Mouse (Mus musculus) ES-Bruce4 (cell line): Measurements from ENCODE around the gene Rbms3. TPM values are rescaled to one million over a fixed set of nuclear protein-coding genes. Genes with fewer than 3 reads are reported as not detected.

Experiments
- H3K27ac ChIP-seq: 2 replicates; pipeline ENCODE4 v1.5.1; 2012; ENCODE audit warnings: low read length, inconsistent platforms; ENCODE audit not compliant: insufficient read depth
- H3K27me3 ChIP-seq: 2 replicates; pipeline ENCODE4 v1.6.1; 2012; ENCODE audit warnings: mild to moderate bottlenecking, low read length, inconsistent platforms; ENCODE audit not compliant: control insufficient read depth, poor library complexity, insufficient read depth, severe bottlenecking
- H3K36me3 ChIP-seq: 2 replicates; pipeline ENCODE4 v1.6.1; 2012; ENCODE audit warnings: inconsistent platforms, mild to moderate bottlenecking, low read length, moderate library complexity; ENCODE audit not compliant: control insufficient read depth, poor library complexity, insufficient read depth, severe bottlenecking
- H3K4me1 ChIP-seq: one replicate; pipeline ENCODE4 v1.8.1; 2011; ENCODE audit warnings: low read length; ENCODE audit not compliant: control insufficient read depth, insufficient read depth
- H3K4me3 ChIP-seq: 2 replicates; pipeline ENCODE4 v1.5.1; 2011; ENCODE audit warnings: low read depth, mild to moderate bottlenecking, low read length
- H3K9ac ChIP-seq: 2 replicates; pipeline ENCODE4 v1.6.1; 2012; ENCODE audit warnings: low read depth, mild to moderate bottlenecking, inconsistent platforms; ENCODE audit not compliant: poor library complexity, severe bottlenecking
- H3K9me3 ChIP-seq: replicated peaks from 2 replicates; pipeline ENCODE4 v1.6.1; 2012; ENCODE audit warnings: mild to moderate bottlenecking, low read length, inconsistent platforms; ENCODE audit not compliant: control insufficient read depth, poor library complexity, insufficient read depth, severe bottlenecking
- CTCF ChIP-seq: IDR thresholded peaks from one replicate; pipeline ENCODE4 v1.8.1; 2011; ENCODE audit warnings: low read depth, low read length
- EP300 ChIP-seq: IDR thresholded peaks from 2 replicates; pipeline ENCODE4 v1.6.1; 2011; ENCODE audit warnings: low read depth, low read length; ENCODE audit not compliant: insufficient read depth
- POLR2A ChIP-seq: IDR thresholded peaks from one replicate; pipeline ENCODE4 v1.8.1; 2011; ENCODE audit warnings: low read length; ENCODE audit not compliant: insufficient read depth
- polyA plus RNA-seq: library from polyadenylated mRNA; stranded (reverse); fragments of >200 nt; gene quantifications from 2 replicates; pipeline ENCODE4 v1.2.4, GENCODE M21; 2011; ENCODE audit warnings: low read depth; ENCODE audit not compliant: missing spikeins, insufficient read depth, insufficient read length

The Rbms3 gene
- polyA plus RNA-seq, 1 experiment: 1.8 TPM

DNA sequence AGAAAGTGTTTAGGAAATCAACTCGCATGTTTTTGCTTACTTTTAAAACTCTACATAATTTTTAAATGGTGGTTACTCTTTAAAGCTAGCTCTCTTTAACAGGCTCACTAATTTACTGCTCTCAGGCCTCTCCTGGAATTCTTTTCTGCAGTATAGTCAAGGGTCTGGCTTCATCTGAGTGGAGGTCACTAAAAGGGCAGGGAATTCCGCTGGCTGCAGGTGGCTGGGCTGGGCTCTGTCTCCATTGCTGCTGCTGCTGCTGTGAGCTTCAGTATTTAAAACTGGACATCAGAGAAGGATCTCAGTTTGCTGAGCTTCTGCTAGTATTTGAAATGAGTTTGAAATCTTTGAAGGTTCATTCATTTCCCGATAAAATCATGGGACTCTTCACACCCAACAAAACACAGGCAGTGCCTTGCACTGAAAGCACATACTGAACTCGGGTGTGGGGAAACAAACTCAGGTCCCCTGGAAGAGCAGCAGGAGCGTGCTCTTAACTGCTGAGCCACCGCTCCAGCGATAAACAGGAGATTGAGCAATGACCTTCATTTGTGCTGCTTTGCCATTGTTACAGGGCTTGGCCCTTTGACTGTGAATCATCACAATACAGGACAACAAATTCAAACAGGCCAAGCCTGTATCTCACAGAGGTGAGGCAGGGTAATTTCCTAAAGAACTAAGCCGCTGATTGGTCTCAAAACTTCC is 990.0 kb downstream of the Rbms3 start:
- Histone ChIP-seq H3K27ac (peak overlapping the region; percentile 75), H3K27me3 (no peaks in the 10 kb centered on the region), H3K4me1 (no peaks in the 10 kb centered on the region), H3K9ac (no peak overlapping the region), H3K36me3 (no peaks in the 10 kb centered on the region), H3K9me3 (no peaks in the 10 kb centered on the region), H3K4me3 (no peak overlapping the region)
- no peak for TF ChIP-seq CTCF
- TF ChIP-seq EP300: peak; percentile 42

- Histone ChIP-seq H3K4me1 (no peaks in the 10 kb centered on the region), H3K36me3 (no peaks in the 10 kb centered on the region), H3K27ac (no peak overlapping the region), H3K4me3 (no peak overlapping the region), H3K9ac (no peak overlapping the region), H3K9me3 (no peaks in the 10 kb centered on the region), H3K27me3 (no peaks in the 10 kb centered on the region)
- TF ChIP-seq EP300 (no peak), CTCF (no peak), POLR2A (no peak)
Measured at GRCm38 (mm10) chr9:116633786-116634185, 995.9 kb downstream of the Rbms3 start.

- H3K27ac ChIP-seq: no peak overlapping the region
- no peaks in the 10 kb centered on the region for H3K9me3 ChIP-seq
- no peaks in the 10 kb centered on the region for H3K4me1 ChIP-seq
- H3K4me3 ChIP-seq: no peak overlapping the region
- H3K27me3 ChIP-seq: no peaks in the 10 kb centered on the region
- TF ChIP-seq POLR2A: no peak
- TF ChIP-seq CTCF: no peak
- TF ChIP-seq EP300: no peak
- no peak overlapping the region for H3K9ac ChIP-seq
- H3K36me3 ChIP-seq: no peaks in the 10 kb centered on the region
Measured at GRCm38 (mm10) chr9:116633075-116633474, 996.6 kb downstream of the Rbms3 start.

- Histone ChIP-seq H3K4me3 (no peak overlapping the region), H3K9me3 (no peaks in the 10 kb centered on the region), H3K27me3 (no peaks in the 10 kb centered on the region), H3K9ac (no peak overlapping the region), H3K4me1 (no peaks in the 10 kb centered on the region), H3K27ac (no peak overlapping the region), H3K36me3 (no peaks in the 10 kb centered on the region)
- TF ChIP-seq POLR2A (no peak), CTCF (no peak), EP300 (no peak)
Measured at GRCm38 (mm10) chr9:116631816-116632215, 997.9 kb downstream of the Rbms3 start.

DNA sequence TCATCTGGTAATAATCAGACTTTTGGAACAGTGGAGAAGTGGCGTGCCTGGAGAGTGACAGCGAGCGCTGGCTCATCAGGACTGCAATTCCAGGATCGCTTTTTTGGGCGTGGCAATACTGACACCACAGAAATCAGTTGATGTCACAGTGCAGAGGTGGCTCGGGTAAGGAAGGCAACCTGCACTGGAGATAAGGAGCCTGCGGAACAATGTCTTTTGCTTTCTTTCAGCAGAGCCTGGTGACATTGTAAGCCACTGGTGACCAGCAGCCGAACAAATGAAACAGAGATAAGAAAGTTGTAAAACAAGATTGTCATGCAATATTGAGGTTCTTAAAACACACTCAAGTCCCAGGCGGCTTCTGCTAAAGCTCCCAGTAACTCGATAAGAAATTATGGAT is 998.9 kb downstream of the Rbms3 start:
- no peak for TF ChIP-seq POLR2A
- no peak for TF ChIP-seq CTCF
- TF ChIP-seq EP300: no peak
- no peak overlapping the region for H3K27ac ChIP-seq
- no peak overlapping the region for H3K4me3 ChIP-seq
- no peaks in the 10 kb centered on the region for H3K9me3 ChIP-seq
- H3K9ac ChIP-seq: no peak overlapping the region
- no peaks in the 10 kb centered on the region for H3K27me3 ChIP-seq
- H3K36me3 ChIP-seq: no peaks in the 10 kb centered on the region
- no peaks in the 10 kb centered on the region for H3K4me1 ChIP-seq

DNA sequence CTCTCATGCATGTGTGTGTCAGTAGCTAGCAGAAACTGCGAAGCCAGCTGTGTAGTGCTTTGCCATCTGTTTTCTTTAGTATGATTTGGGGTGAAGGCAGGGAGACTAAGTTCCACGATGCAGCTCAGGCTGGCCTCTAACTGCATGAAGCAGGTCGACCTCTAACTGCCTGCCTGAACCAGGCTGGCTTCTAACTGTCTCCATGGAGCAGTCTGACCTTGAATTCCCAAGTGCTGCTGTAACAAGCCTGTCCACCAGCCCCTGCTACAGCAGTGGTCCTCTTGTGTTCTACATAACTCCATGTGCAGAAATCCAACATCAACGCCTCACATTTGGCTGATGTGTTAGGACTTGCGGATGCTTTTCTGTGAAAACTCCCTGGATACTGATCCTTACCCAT is 1009.3 kb downstream of the Rbms3 start:
- H3K27ac ChIP-seq: no peak overlapping the region; the same call in 1 of the 2 replicates
- TF ChIP-seq EP300 (no peak), CTCF (no peak), POLR2A (no peak)
- H3K4me3 ChIP-seq: no peak overlapping the region
- H3K36me3 ChIP-seq: no peaks in the 10 kb centered on the region
- H3K27me3 ChIP-seq: no peaks in the 10 kb centered on the region
- peaks cover 2% of the 10 kb centered on the region for H3K4me1 ChIP-seq
- H3K9me3 ChIP-seq: no peaks in the 10 kb centered on the region
- no peak overlapping the region for H3K9ac ChIP-seq
